Mouse (Mus musculus) ES-Bruce4 (cell line): ENCODE measurements at regions not wholly inside any gene's neighbourhood (a gene's known extent, or its start where the extent isn't known, plus 50 kb on each side); places are given as distances from the start of the nearest gene placed in this dataset.

ENCODE experiments used
- H3K27ac ChIP-seq: 2 replicates; pipeline ENCODE4 v1.5.1; 2012; ENCODE audit warnings: low read length, inconsistent platforms; ENCODE audit not compliant: insufficient read depth
- H3K27me3 ChIP-seq: 2 replicates; pipeline ENCODE4 v1.6.1; 2012; ENCODE audit warnings: mild to moderate bottlenecking, low read length, inconsistent platforms; ENCODE audit not compliant: control insufficient read depth, poor library complexity, insufficient read depth, severe bottlenecking
- H3K36me3 ChIP-seq: 2 replicates; pipeline ENCODE4 v1.6.1; 2012; ENCODE audit warnings: inconsistent platforms, mild to moderate bottlenecking, low read length, moderate library complexity; ENCODE audit not compliant: control insufficient read depth, poor library complexity, insufficient read depth, severe bottlenecking
- H3K4me1 ChIP-seq: one replicate; pipeline ENCODE4 v1.8.1; 2011; ENCODE audit warnings: low read length; ENCODE audit not compliant: control insufficient read depth, insufficient read depth
- H3K4me3 ChIP-seq: 2 replicates; pipeline ENCODE4 v1.5.1; 2011; ENCODE audit warnings: low read depth, mild to moderate bottlenecking, low read length
- H3K9ac ChIP-seq: 2 replicates; pipeline ENCODE4 v1.6.1; 2012; ENCODE audit warnings: low read depth, mild to moderate bottlenecking, inconsistent platforms; ENCODE audit not compliant: poor library complexity, severe bottlenecking
- H3K9me3 ChIP-seq: replicated peaks from 2 replicates; pipeline ENCODE4 v1.6.1; 2012; ENCODE audit warnings: mild to moderate bottlenecking, low read length, inconsistent platforms; ENCODE audit not compliant: control insufficient read depth, poor library complexity, insufficient read depth, severe bottlenecking
- CTCF ChIP-seq: IDR thresholded peaks from one replicate; pipeline ENCODE4 v1.8.1; 2011; ENCODE audit warnings: low read depth, low read length
- EP300 ChIP-seq: IDR thresholded peaks from 2 replicates; pipeline ENCODE4 v1.6.1; 2011; ENCODE audit warnings: low read depth, low read length; ENCODE audit not compliant: insufficient read depth
- POLR2A ChIP-seq: IDR thresholded peaks from one replicate; pipeline ENCODE4 v1.8.1; 2011; ENCODE audit warnings: low read length; ENCODE audit not compliant: insufficient read depth

GRCm38 (mm10) chr11:63670477-63670876 is 251.6 kb downstream of the Hs3st3b1 start:
- H3K27ac ChIP-seq: no peak overlapping the region
- no peaks in the 10 kb centered on the region for H3K4me1 ChIP-seq
- no peaks in the 10 kb centered on the region; the same call in 1 of the 2 replicates for H3K27me3 ChIP-seq
- H3K4me3 ChIP-seq: no peak overlapping the region
- no peaks in the 10 kb centered on the region for H3K9me3 ChIP-seq
- H3K9ac ChIP-seq: no peak overlapping the region
- no peaks in the 10 kb centered on the region for H3K36me3 ChIP-seq
- TF ChIP-seq CTCF (no peak), POLR2A (no peak), EP300 (no peak)

- H3K4me1 ChIP-seq: no peaks in the 10 kb centered on the region
- H3K27me3 ChIP-seq: no peaks in the 10 kb centered on the region; the same call in 1 of the 2 replicates
- H3K27ac ChIP-seq: no peak overlapping the region
- no peak overlapping the region for H3K4me3 ChIP-seq
- TF ChIP-seq POLR2A (no peak), CTCF (no peak), EP300 (no peak)
- no peaks in the 10 kb centered on the region for H3K9me3 ChIP-seq
- H3K36me3 ChIP-seq: no peaks in the 10 kb centered on the region
- H3K9ac ChIP-seq: no peak overlapping the region
Measured at GRCm38 (mm10) chr11:63671816-63672215, 250.3 kb downstream of the Hs3st3b1 start.

DNA sequence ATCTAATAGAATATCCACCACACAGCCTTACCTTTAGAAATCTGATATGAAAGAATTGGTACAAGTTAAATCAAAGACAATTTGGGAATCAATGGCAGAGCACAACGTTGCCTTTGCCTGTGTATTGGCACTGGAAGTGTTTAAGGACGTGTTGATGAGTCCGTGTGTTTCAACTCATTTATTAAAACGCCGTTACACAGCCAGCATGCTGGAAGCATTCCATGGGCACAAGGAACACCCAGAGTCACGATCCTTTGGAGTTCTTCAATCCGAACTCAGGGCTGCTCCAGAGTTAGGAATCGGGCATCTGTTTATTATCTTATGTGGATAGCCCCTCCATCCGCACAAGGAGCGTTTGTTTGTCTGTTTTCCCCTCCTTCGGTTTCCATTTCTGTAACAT is 244.2 kb downstream of the Hs3st3b1 start:
- Histone ChIP-seq H3K4me1 (no peaks in the 10 kb centered on the region), H3K27ac (no peak overlapping the region)

GRCm38 (mm10) chr11:63678382-63678905 is 243.6 kb downstream of the Hs3st3b1 start:
- H3K36me3 ChIP-seq: no peaks in the 10 kb centered on the region
- no peaks in the 10 kb centered on the region for H3K9me3 ChIP-seq
- H3K27ac ChIP-seq: no peak overlapping the region
- no peak overlapping the region for H3K4me3 ChIP-seq
- no peak for TF ChIP-seq POLR2A
- no peak for TF ChIP-seq CTCF
- no peak for TF ChIP-seq EP300
- no peak overlapping the region for H3K9ac ChIP-seq
- no peaks in the 10 kb centered on the region; the same call in 1 of the 2 replicates for H3K27me3 ChIP-seq
- H3K4me1 ChIP-seq: no peaks in the 10 kb centered on the region

More for the DNA sequence above, 244.2 kb downstream of the Hs3st3b1 start:
- H3K27me3 ChIP-seq: no peaks in the 10 kb centered on the region; the same call in 1 of the 2 replicates
- H3K9ac ChIP-seq: no peak overlapping the region
- no peaks in the 10 kb centered on the region for H3K36me3 ChIP-seq
- TF ChIP-seq EP300 (no peak), CTCF (no peak), POLR2A (no peak)
- no peaks in the 10 kb centered on the region for H3K9me3 ChIP-seq
- H3K4me3 ChIP-seq: no peak overlapping the region

- Histone ChIP-seq H3K9ac (no peak overlapping the region), H3K9me3 (no peaks in the 10 kb centered on the region), H3K4me1 (no peaks in the 10 kb centered on the region), H3K27ac (no peak overlapping the region), H3K27me3 (no peaks in the 10 kb centered on the region; the same call in 1 of the 2 replicates), H3K4me3 (no peak overlapping the region), H3K36me3 (no peaks in the 10 kb centered on the region)
- no peak for TF ChIP-seq EP300
- TF ChIP-seq POLR2A: no peak
- TF ChIP-seq CTCF: no peak
Measured at GRCm38 (mm10) chr11:63679491-63679890, 242.6 kb downstream of the Hs3st3b1 start.

DNA sequence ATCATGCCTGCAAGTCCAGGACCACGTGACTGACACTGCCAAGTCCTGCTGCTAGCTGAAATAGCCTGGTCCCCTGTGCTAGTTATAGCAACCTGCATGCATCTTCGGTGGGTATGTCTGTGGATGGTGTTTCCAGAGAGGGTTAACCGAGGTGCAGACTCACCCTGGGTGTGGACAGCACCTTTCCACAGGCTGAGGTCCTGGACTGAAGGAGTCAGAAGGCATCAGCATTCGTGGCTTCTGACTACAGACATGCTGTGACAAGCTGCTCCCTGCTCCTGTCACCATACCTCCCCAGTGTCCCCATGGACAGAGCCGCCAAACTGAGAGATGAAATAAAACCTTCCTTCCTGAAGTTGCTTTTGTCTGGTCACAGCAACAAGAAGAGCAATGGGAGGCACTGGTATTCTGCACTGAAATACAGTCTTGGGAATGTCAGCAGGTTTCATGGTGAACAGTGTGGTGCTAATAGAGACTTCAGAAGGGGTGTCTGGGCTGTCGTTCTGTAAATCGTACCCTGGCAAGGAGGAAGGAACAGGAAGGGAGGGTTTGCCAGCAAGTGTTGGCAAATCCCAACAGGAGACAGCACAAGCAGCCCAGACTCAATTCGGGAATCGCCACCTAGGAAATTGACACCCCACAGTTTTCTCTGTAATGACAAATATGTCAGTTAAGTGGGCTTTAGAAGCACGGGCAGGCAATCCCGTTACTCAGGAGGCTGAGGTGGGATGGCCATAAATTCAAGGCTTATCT is 237.7 kb downstream of the Hs3st3b1 start:
- H3K4me1 ChIP-seq: no peaks in the 10 kb centered on the region
- H3K9ac ChIP-seq: no peak overlapping the region
- TF ChIP-seq POLR2A (no peak), CTCF (no peak), EP300 (no peak)
- H3K27me3 ChIP-seq: no peaks in the 10 kb centered on the region
- H3K36me3 ChIP-seq: no peaks in the 10 kb centered on the region
- no peak overlapping the region for H3K4me3 ChIP-seq
- H3K27ac ChIP-seq: no peak overlapping the region
- H3K9me3 ChIP-seq: no peaks in the 10 kb centered on the region
